Mouse (Mus musculus) kidney, postnatal 0 days (tissue): Measurements from ENCODE around the gene Gm11985. TPM values are rescaled to one million over a fixed set of nuclear protein-coding genes. Genes with fewer than 3 reads are reported as not detected.

Experiments
- ATAC-seq: fragments of 200-750 bp; cut with Nextera tagmentation; replicated peaks from 2 replicates; pipeline ENCODE4 v1.8.0; 2017; ENCODE audit warnings: low read depth, moderate number of reproducible peaks, moderate TSS enrichment, moderate library complexity; ENCODE audit not compliant: low FRiP score
- DNase-seq: peaks from one replicate; pipeline ENCODE4 v3.0.0-alpha.2; 2016; ENCODE audit warnings: low spot score
- H3K27ac ChIP-seq: fragments of 300-500 bp; sonication (generic); 2 replicates; pipeline ENCODE4 v1.5.1; 2014; ENCODE audit warnings: mild to moderate bottlenecking
- H3K27me3 ChIP-seq: fragments of 300-500 bp; sonication (generic); 2 replicates; pipeline ENCODE4 v1.6.1; 2014; ENCODE audit warnings: low read length, mixed read lengths; ENCODE audit not compliant: insufficient read depth
- H3K36me3 ChIP-seq: fragments of 300-500 bp; sonication (generic); 2 replicates; pipeline ENCODE4 v1.6.1; 2014; ENCODE audit warnings: low read length, mixed read lengths; ENCODE audit not compliant: insufficient read depth
- H3K4me1 ChIP-seq: fragments of 300-500 bp; sonication (generic); replicated peaks from 2 replicates; pipeline ENCODE4 v1.6.1; 2014; ENCODE audit warnings: antibody characterized with exemption, low read length, mixed read lengths; ENCODE audit not compliant: insufficient read depth
- H3K4me2 ChIP-seq: fragments of 300-500 bp; sonication (generic); 2 replicates; pipeline ENCODE4 v1.6.1; 2014; ENCODE audit warnings: mild to moderate bottlenecking, low read length, moderate library complexity, mixed read lengths
- H3K4me3 ChIP-seq: fragments of 300-500 bp; sonication (generic); replicated peaks from 2 replicates; pipeline ENCODE4 v1.5.1; 2014; ENCODE audit warnings: low read depth, low read length
- H3K9ac ChIP-seq: fragments of 300-500 bp; sonication (generic); 2 replicates; pipeline ENCODE4 v1.6.1; 2014; ENCODE audit warnings: low read depth, low read length
- H3K9me3 ChIP-seq: fragments of 300-500 bp; sonication (generic); replicated peaks from 2 replicates; pipeline ENCODE4 v1.6.1; 2016; ENCODE audit warnings: low read length, inconsistent platforms, mixed read lengths
- CTCF ChIP-seq: IDR thresholded peaks from 2 replicates; pipeline ENCODE4 v1.5.1; 2016; ENCODE audit warnings: antibody characterized with exemption, low read depth, mild to moderate bottlenecking, moderate library complexity
- WGBS: fragments of 180-500 bp; shearing (Covaris S2); extraction: QIAGEN DNeasy Blood & Tissue Kit; methylation state at CpG from one replicate; pipeline ENCODE4 v1.1.7; 2014; 5-methylcytosine and 5-hydroxymethylcytosine counted together
- polyA plus RNA-seq: library from polyadenylated mRNA; unstranded; fragments of >200 nt; fragmentation: Nextera tagmentation; extraction: Ambion mirVana; gene quantifications from 2 replicates; pipeline ENCODE4 v1.2.1, GENCODE M21; 2015

The Gm11985 gene
- polyA plus RNA-seq, 1 experiment from 2014 or later: not detected

- DNase-seq: peak; percentile 95
- no peak overlapping the region; the same call in 1 of the 2 replicates for H3K27ac ChIP-seq
- peaks cover 8% of the 10 kb centered on the region; the same call in 1 of the 2 replicates for H3K27me3 ChIP-seq
- no peak for ATAC-seq
- no peaks in the 10 kb centered on the region for H3K9me3 ChIP-seq
- H3K36me3 ChIP-seq: 0 out of 2 replicates have a peak, but pooled peaks cover under 1% of the 10 kb centered on the region
- TF ChIP-seq CTCF: peak; percentile 86
- H3K9ac ChIP-seq: no peak overlapping the region
- peak overlapping the region; percentile 85; the same call in 1 of the 2 replicates for H3K4me2 ChIP-seq
- H3K4me1 ChIP-seq: 0 out of 2 replicates have a peak, but pooled peaks cover 9% of the 10 kb centered on the region
- H3K4me3 ChIP-seq: peak overlapping the region; percentile 62; the same call in 1 of the 2 replicates
- 6% methylated on average over 14 of the region's 14 CpGs for WGBS
These were observed 26.4 kb upstream of the Gm11985 start for GRCm38 (mm10) chr11:7214761-7215160.

- WGBS: 2% methylated on average over 12 of the region's 12 CpGs
- Histone ChIP-seq H3K9ac (peak overlapping the region; percentile 5; the same call in 1 of the 2 replicates), H3K27me3 (peaks cover 8% of the 10 kb centered on the region; the same call in 1 of the 2 replicates), H3K4me2 (peak overlapping the region; percentile 85), H3K4me1 (0 out of 2 replicates have a peak, but pooled peaks cover 9% of the 10 kb centered on the region), H3K9me3 (no peaks in the 10 kb centered on the region), H3K36me3 (0 out of 2 replicates have a peak, but pooled peaks cover 5% of the 10 kb centered on the region), H3K4me3 (peak overlapping the region; percentile 62), H3K27ac (peak overlapping the region; percentile 66; the same call in 1 of the 2 replicates)
- DNase-seq: no peak
- ATAC-seq: no peak
- no peak for TF ChIP-seq CTCF
These were observed 25.9 kb upstream of the Gm11985 start for GRCm38 (mm10) chr11:7214342-7214660.

- H3K9me3 ChIP-seq: no peaks in the 10 kb centered on the region
These were observed 25.4 kb upstream of the Gm11985 start, which contains the start of gene Igfbp3 for GRCm38 (mm10) chr11:7213501-7214341. TSS of gene Igfbp3 (minus strand) at chr11:7213923.

GRCm38 (mm10) chr11:7213161-7213500, 24.8 kb upstream of the Gm11985 start:
- H3K27ac ChIP-seq: peak overlapping the region; percentile 66; the same call in 1 of the 2 replicates
- no peaks in the 10 kb centered on the region for H3K9me3 ChIP-seq
- peak overlapping the region; percentile 85 for H3K4me2 ChIP-seq
- ATAC-seq (no peak; the same call in 1 of the 2 replicates), DNase-seq (no peak)
- 0 out of 2 replicates have a peak, but pooled peaks cover 9% of the 10 kb centered on the region for H3K4me1 ChIP-seq
- no peak for TF ChIP-seq CTCF
- WGBS: 2% methylated on average over 19 of the region's 19 CpGs
- H3K27me3 ChIP-seq: peaks cover 8% of the 10 kb centered on the region; the same call in 1 of the 2 replicates
- H3K36me3 ChIP-seq: peaks cover 10% of the 10 kb centered on the region; the same call in 1 of the 2 replicates
- peak overlapping the region; percentile 62 for H3K9ac ChIP-seq
- H3K4me3 ChIP-seq: peak overlapping the region; percentile 62

More at GRCm38 (mm10) chr11:7213501-7214341, 25.4 kb upstream of the Gm11985 start, which contains the start of gene Igfbp3:
- H3K27ac ChIP-seq: peak within 1 kb of the TSS; percentile 66; the same call in 1 of the 2 replicates
- H3K4me2 ChIP-seq: peak within 1 kb of the TSS; percentile 85
- DNase-seq (peak; percentile 57), ATAC-seq (peak; percentile 72)
- 0 out of 2 replicates have a peak, but pooled peaks cover 9% of the 10 kb centered on the region for H3K4me1 ChIP-seq
- under 1% methylated on average over 50 of the region's 104 CpGs for WGBS
- H3K9ac ChIP-seq: peak within 1 kb of the TSS; percentile 62
- H3K4me3 ChIP-seq: peak within 1 kb of the TSS; percentile 62
- 0 out of 2 replicates have a peak, but pooled peaks cover 8% of the 10 kb centered on the region for H3K36me3 ChIP-seq
- H3K27me3 ChIP-seq: peaks cover 8% of the 10 kb centered on the region; the same call in 1 of the 2 replicates
- no peak for TF ChIP-seq CTCF

GRCm38 (mm10) chr11:7212126-7212798, 23.9 kb upstream of the Gm11985 start:
- Histone ChIP-seq H3K4me1 (0 out of 2 replicates have a peak, but pooled peaks cover 9% of the 10 kb centered on the region), H3K27ac (no peak overlapping the region), H3K27me3 (peaks cover 8% of the 10 kb centered on the region; the same call in 1 of the 2 replicates), H3K4me3 (peak overlapping the region; percentile 62), H3K9ac (0 out of 2 replicates have a peak overlapping the region, but pooled peaks have one; percentile 62), H3K36me3 (peaks cover 11% of the 10 kb centered on the region; the same call in 1 of the 2 replicates), H3K9me3 (no peaks in the 10 kb centered on the region), H3K4me2 (peak overlapping the region; percentile 85)
- TF ChIP-seq CTCF: no peak
- peak; percentile 44 for DNase-seq
- WGBS: 13% methylated on average over 17 of the region's 17 CpGs
- ATAC-seq: no peak
